Mouse (Mus musculus): ENCODE measurements around the gene Tmco5b.

The Tmco5b gene

DNA sequence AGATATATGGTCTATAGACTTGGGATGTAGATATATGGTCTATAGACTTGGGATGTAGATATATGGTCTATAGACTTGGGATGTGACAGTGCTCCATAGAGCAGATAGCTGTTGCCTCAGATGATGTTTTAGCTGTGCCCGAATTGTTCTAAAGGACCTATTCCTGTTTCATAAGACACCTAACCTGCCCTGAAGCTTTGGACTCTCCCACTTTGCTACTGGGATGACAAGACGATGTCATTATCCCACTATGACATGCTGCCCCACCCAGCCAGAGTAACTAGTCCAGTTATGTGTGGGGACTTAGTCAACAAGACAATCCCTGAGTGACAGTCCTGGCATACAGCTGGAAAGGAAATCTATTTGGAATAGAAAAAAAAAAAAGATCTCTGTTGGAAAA is at the start of gene Tmco5b:
Gene Tmco5b, plus strand, starts transcription at position 301 of the 400 bp plus-strand sequence.
- DNase-seq (ENCODE audit: low spot score): no peak

DNA sequence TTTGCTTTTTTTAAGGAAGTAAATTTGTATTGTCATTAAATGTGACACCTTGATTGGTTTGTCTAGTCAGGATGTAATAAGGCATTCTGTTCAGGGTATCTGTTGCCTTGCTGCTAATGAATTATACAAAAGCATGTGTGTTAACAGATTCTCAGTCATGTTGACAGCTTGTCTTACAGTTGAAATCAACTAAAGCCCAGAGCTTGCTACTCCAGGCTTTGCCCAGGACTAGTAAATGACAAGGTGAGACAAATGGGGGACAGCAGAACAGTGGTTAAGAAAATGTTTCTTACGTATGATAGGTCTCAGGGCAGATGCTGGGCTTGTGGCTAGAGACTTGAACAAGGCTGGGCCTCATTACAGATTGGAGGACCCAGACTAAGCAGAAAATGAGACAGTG is 48.5 kb upstream of the Tmco5b start:
- no peak for DNase-seq (ENCODE audit: low spot score)

DNA sequence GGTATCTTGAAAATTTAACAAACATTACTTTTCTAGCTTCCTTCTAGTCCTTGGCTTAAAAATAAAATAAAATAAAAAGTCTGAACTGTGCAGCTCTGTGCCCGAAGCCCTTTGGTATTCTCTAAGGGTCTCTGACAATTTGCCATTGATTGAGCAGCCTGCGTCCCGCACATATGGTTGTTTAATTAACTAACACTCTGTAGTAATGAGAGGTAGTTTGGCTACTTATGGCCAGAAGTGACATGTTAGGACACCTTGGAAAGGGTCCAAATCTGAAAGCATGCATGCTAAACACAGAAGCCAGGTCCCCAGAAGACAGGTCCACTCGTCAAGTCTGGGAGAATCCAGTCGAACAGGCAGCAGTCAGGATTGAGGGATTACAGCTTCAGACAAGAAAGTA is 46.7 kb upstream of the Tmco5b start:
- no peak for DNase-seq (ENCODE audit: low spot score)

DNA sequence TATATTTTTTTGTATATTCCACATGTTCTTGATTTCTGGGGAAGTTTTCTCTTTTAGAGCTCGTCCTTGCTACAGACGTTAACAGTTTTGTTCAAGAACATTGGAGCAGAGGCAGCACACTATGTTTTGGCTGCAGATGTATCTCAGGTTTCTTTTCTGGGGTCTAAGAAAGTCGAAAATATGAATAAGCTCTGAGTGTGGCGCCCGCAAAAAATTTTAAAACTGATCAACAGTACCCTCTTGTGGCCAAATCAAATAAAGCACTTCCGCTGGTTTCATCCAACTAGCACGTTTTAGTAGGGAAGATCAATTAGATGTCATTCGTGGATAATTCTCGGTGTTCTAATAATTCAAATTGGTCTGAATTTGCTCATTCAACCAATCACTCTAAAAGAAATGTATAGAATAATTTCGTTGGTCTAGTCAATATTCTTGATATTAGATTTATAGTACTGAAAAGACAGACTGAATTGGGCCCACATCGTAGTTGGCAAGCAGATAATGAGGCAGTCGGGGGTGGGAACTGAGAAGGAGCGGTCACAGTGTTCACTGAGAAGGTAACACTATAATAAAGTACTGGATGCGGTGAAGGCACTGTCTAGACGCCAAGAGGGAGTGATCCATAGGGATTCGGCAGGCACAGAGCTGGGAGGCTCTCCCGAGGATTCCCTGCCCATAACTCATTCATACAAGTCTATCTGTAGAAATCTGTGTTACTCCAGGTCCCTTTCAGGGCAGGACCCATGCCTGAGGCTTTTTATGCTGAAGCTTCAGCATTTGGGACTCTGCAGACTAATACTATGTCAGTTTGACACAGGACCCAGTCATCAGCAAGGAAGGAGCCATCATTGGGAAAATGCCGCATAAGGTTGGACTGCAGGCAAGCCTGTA is 17.1 kb downstream of the Tmco5b start:
- no peak for DNase-seq (ENCODE audit: low spot score)

GRCm38 (mm10) chr2:113303240-113303538 is 17.7 kb downstream of the Tmco5b start:
- DNase-seq (ENCODE audit: low spot score): no peak

DNA sequence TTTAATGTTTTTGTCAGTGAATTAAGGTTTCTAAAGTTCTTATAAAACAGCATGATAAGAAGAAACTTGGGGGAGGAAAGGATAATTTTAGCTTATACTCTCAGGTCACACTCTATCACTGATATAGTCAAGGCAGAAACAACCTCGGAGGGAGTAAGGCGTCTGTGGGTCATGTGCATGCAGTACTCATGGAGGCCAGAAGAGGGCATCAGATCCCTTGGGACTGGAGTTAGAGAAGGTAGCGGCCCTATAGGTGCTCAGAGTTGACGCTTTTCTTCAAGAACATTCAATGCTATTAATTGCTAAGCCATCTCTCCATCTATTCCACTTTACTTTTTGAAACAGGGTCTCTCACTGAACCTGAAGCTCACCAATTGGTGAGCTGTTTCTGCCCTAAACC is 19.8 kb downstream of the Tmco5b start:
- DNase-seq (ENCODE audit: low spot score): no peak

GRCm38 (mm10) chr2:113311211-113311610 is 25.7 kb downstream of the Tmco5b start:
- DNase-seq (ENCODE audit: low spot score): no peak

DNA sequence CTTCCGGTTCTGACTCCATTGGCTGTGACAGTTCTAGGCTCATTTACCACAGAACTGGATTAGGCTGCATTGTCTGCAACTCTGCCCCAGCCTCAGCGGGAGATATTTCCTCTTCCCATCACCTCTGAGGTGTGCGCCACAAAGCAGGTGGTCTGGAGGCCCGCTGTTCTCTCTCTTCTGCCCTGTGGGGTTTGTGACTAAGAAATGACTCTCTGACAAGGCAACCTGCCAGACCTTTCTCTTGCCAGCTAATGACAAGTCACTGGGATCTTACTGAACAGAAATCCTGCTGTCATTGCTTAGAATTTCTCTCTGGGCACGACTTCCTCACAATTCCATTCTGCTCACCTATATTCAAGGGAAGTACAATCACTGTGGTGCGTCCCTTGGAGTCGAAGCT is 37.5 kb downstream of the Tmco5b start:
- DNase-seq (ENCODE audit: low spot score): no peak

DNA sequence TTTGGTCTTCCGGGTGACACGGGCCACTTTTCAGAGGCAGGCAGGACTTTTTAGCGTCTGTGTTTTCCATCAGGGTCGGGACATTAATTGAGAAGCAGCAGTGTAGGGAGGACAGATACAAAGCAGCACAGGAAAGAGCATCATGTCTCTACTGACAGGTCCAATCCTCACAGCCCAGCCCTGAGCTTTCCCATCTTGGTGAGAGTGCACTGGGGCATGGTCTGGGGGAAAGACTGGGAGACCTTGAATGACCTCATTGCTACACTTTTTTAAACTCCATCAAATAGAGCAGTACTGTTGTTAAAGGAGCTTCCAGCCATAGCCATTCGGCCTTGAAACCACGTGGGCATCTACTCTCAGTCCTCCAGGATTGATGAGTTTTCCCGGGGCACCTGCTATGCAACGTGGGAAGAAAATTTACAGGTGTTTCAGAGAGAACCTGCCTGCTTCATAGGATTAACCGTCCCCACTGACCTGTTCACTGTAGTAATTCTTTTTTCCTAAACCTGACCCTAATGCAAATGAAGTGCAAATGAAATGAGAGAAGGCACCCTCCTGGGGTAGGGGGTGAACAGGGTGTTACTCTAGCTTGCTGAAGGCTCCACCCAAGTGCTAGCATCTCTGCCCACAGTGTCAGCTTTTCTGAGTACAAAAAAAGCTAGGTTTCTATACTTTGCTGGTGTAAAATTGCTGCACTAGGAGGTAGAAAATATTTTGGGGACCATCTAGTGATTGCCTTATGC is 48.4 kb downstream of the Tmco5b start:
- no peak for DNase-seq (ENCODE audit: low spot score)

- DNase-seq (ENCODE audit: low spot score): no peak
Measured at GRCm38 (mm10) chr2:113335561-113336294, 50.2 kb downstream of the Tmco5b start.

DNA sequence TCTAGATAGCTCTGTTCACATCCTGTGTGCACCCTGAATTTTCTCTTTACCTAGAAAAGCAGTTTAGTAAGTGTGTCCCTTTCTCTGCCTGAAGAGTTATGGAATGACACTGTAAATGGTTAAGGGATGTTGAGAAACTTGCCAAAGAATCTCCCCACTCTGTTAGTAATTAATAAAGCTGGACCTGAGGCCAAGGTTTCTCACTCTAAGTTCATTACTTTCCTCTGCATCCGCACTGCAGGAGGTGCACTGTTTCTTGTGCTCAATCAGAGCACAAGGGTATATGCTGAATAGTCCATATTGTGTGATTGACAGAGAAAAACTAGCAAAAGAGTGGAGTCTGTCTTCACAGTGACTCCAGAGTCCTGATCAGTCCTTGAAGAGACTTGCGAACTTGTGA is 59.0 kb downstream of the Tmco5b start:
- no peak for DNase-seq (ENCODE audit: low spot score)

Measured in T-cell, adult 2 months (primary cell).